Mouse (Mus musculus) bone marrow macrophage, adult 2 months (primary cell): ENCODE data around the gene Ttc32.

Source experiments
- CTCF ChIP-seq: IDR thresholded peaks from 2 replicates; pipeline ENCODE4 v1.5.1; 2012; ENCODE audit warnings: low read depth, mild to moderate bottlenecking, low read length, moderate library complexity
- POLR2A ChIP-seq: IDR thresholded peaks from 2 replicates; pipeline ENCODE4 v1.6.1; 2012; ENCODE audit warnings: mild to moderate bottlenecking, low read depth, low read length, borderline replicate concordance

DNA sequence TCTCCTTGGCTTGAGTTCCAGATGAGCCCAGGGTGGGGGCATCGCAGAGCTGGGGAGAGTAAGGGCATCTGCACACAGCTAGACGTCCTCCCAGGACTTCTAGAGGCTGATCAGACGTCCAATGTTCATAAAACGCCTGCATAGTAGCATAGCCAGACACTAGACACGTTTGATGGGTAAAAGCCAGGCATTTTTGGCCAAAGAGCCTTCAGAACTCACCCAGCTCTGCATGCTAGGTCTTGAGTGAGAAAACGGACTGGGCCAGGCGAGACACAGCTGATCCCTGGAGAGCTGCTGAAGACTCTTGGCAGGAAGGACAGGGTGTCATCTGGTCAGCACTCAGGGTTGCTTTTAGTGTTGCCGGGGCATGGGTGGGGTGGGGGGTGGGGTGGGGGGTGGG lies 18.3 kb downstream of the Ttc32 start:
- TF ChIP-seq POLR2A (no peak), CTCF (no peak)
